Mouse (Mus musculus) C2C12 (cell line): ENCODE measurements at regions not wholly inside any gene's neighbourhood (a gene's known extent, or its start where the extent isn't known, plus 50 kb on each side); places are given as distances from the start of the nearest gene placed in this dataset.

Experiments used
- H3K27me3 ChIP-seq: one replicate; pipeline ENCODE4 v1.6.1; 2011; ENCODE audit not compliant: control insufficient read depth, insufficient read depth, insufficient read length
- H3K36me3 ChIP-seq: one replicate; pipeline ENCODE4 v1.6.1; 2011; ENCODE audit not compliant: control insufficient read depth, insufficient read depth
- H3K4me3 ChIP-seq: one replicate; pipeline ENCODE4 v1.5.1; 2011; ENCODE audit warnings: mild to moderate bottlenecking, control low read depth; ENCODE audit not compliant: poor library complexity, insufficient read depth, severe bottlenecking
- H3K79me2 ChIP-seq: one replicate; pipeline ENCODE4 v1.6.1; 2011; ENCODE audit not compliant: control insufficient read depth, insufficient read depth
- H3K79me3 ChIP-seq: one replicate; pipeline ENCODE4 v1.6.1; 2011; ENCODE audit warnings: low read depth, control low read depth
- H3ac ChIP-seq: one replicate; pipeline ENCODE3; 2011; ENCODE audit warnings: low read depth; ENCODE audit not compliant: control insufficient read depth, insufficient read length
- CEBPB ChIP-seq: IDR thresholded peaks from one replicate; pipeline ENCODE4 v1.6.1; 2011; ENCODE audit warnings: low read depth, mild to moderate bottlenecking, control low read depth, moderate library complexity
- CTCF ChIP-seq: IDR thresholded peaks from one replicate; pipeline ENCODE4 v1.5.1; 2011; ENCODE audit not compliant: control insufficient read depth, insufficient read depth, insufficient read length
- FOSL1 ChIP-seq: IDR thresholded peaks from one replicate; pipeline ENCODE4 v1.8.0; 2011; ENCODE audit warnings: mild to moderate bottlenecking, low read length; ENCODE audit not compliant: poor library complexity, insufficient read depth, severe bottlenecking
- MAX ChIP-seq: IDR thresholded peaks from one replicate; pipeline ENCODE4 v1.6.1; 2011; ENCODE audit warnings: mild to moderate bottlenecking, control low read depth
- MYOD1 ChIP-seq: IDR thresholded peaks from one replicate; pipeline ENCODE4 v1.6.1; 2011; ENCODE audit warnings: low read depth; ENCODE audit not compliant: control insufficient read depth, insufficient read length
- MYOG ChIP-seq: IDR thresholded peaks from one replicate; pipeline ENCODE4 v1.6.1; 2011; ENCODE audit not compliant: control insufficient read depth, insufficient read length; ENCODE audit errors: extremely low read depth
- USF1 ChIP-seq: IDR thresholded peaks from one replicate; pipeline ENCODE4 v1.6.1; 2011; ENCODE audit warnings: low read depth, mild to moderate bottlenecking, control low read depth, moderate library complexity

DNA sequence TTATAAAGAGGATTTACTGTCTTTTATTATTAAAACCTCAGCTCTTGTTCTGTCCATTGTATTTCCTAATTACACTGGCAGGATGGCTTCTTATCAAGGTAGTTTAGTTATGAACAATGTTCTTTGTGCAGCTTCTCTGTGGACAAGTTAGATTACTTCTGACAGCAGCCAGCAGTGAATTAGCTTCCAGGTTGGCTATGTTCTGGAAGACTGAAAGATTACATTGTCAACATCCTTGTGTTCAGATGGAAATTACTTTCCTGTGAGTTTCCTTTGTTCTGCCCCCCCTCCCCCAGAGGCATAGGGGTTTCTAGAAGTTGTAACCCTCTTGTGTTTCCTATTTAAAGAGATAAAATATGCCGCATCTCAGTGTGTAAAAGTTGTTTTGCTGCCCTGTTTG is 846.1 kb downstream of the Car8 start:
- H3K4me3 ChIP-seq, result no peak overlapping the region
- H3ac ChIP-seq, result no peak overlapping the region
- no peaks in the 10 kb centered on the region for H3K27me3 ChIP-seq
- H3K79me3 ChIP-seq, result no peaks in the 10 kb centered on the region
- H3K36me3 ChIP-seq, result no peaks in the 10 kb centered on the region
- H3K79me2 ChIP-seq, result no peaks in the 10 kb centered on the region
- TF ChIP-seq MYOG, result no peak
- TF ChIP-seq MYOD1, result no peak
- TF ChIP-seq FOSL1, result no peak
- no peak for TF ChIP-seq CTCF
- TF ChIP-seq USF1, result no peak
- TF ChIP-seq MAX, result no peak
- TF ChIP-seq CEBPB, result no peak

DNA sequence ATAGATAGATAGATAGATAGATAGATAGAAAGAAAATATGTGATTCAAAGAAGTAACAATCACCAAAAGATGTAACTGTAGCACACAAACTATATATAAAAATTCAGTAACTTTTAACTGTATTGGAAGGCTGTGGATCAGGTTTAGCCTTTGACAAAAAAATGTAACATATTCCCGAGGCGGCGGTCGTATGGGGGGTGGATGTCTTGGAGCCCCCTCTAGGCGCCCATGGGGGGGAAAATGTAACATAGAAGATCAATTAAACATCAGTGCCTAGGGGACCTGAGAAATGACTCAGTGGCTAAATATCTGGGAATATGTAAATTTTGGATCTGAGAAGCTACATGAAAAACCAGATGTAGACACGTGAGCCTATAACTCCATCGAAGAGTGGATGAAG is 847.2 kb downstream of the Car8 start:
- H3K36me3 ChIP-seq, result no peaks in the 10 kb centered on the region
- no peaks in the 10 kb centered on the region for H3K79me3 ChIP-seq
- TF ChIP-seq MAX (no peak), USF1 (no peak), MYOG (no peak), FOSL1 (no peak), MYOD1 (no peak), CEBPB (no peak), CTCF (no peak)
- no peaks in the 10 kb centered on the region for H3K27me3 ChIP-seq
- H3K4me3 ChIP-seq, result no peak overlapping the region
- H3ac ChIP-seq, result no peak overlapping the region
- no peaks in the 10 kb centered on the region for H3K79me2 ChIP-seq

DNA sequence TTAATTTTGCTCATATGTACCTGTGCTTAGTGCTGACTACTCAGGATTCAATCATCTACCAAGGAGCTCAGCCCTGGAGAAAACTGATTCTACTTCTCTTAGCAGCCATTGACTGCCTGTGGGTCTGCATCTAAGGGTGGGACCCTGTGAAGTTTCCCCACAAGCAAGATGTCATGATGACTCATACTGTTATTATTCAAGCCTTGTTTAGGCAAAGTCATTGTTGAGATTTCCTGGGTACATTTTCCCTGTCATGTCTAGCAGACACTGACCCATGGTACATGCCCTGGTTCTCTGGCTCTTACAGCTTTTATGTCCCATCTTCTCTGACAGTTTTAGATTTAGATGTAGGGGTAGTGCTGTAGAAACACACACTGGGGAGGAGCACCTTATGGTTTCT is 853.8 kb downstream of the Car8 start:
- Histone ChIP-seq H3ac (no peak overlapping the region), H3K79me2 (no peaks in the 10 kb centered on the region), H3K4me3 (no peak overlapping the region), H3K79me3 (no peaks in the 10 kb centered on the region), H3K36me3 (no peaks in the 10 kb centered on the region), H3K27me3 (no peaks in the 10 kb centered on the region)
- TF ChIP-seq USF1, result no peak
- no peak for TF ChIP-seq MYOD1
- TF ChIP-seq MYOG, result no peak
- no peak for TF ChIP-seq FOSL1
- TF ChIP-seq CTCF, result no peak
- no peak for TF ChIP-seq MAX
- TF ChIP-seq CEBPB, result no peak

- H3ac ChIP-seq, result no peak overlapping the region
- H3K4me3 ChIP-seq, result no peak overlapping the region
- H3K79me2 ChIP-seq, result no peaks in the 10 kb centered on the region
- TF ChIP-seq MYOG (no peak), CEBPB (no peak), CTCF (no peak), MAX (no peak), MYOD1 (no peak), FOSL1 (no peak), USF1 (no peak)
- H3K79me3 ChIP-seq, result no peaks in the 10 kb centered on the region
- H3K36me3 ChIP-seq, result no peaks in the 10 kb centered on the region
- H3K27me3 ChIP-seq, result no peaks in the 10 kb centered on the region
Observed at GRCm38 (mm10) chr4:7379996-7380395, 858.8 kb downstream of the Car8 start.

- TF ChIP-seq MYOG (no peak), CTCF (no peak), USF1 (no peak), MYOD1 (no peak), CEBPB (no peak), FOSL1 (no peak), MAX (no peak)
- Histone ChIP-seq H3K4me3 (no peak overlapping the region), H3K79me2 (no peaks in the 10 kb centered on the region), H3ac (no peak overlapping the region), H3K36me3 (no peaks in the 10 kb centered on the region), H3K27me3 (no peaks in the 10 kb centered on the region), H3K79me3 (no peaks in the 10 kb centered on the region)
Observed at GRCm38 (mm10) chr4:7364238-7365040, 874.4 kb downstream of the Car8 start.

GRCm38 (mm10) chr4:7363508-7363907 is 875.3 kb downstream of the Car8 start:
- H3K36me3 ChIP-seq, result no peaks in the 10 kb centered on the region
- no peaks in the 10 kb centered on the region for H3K27me3 ChIP-seq
- TF ChIP-seq MYOD1 (no peak), FOSL1 (no peak), MYOG (no peak), CEBPB (no peak), USF1 (no peak), MAX (no peak), CTCF (no peak)
- H3K4me3 ChIP-seq, result no peak overlapping the region
- no peaks in the 10 kb centered on the region for H3K79me2 ChIP-seq
- H3ac ChIP-seq, result no peak overlapping the region
- no peaks in the 10 kb centered on the region for H3K79me3 ChIP-seq
